Mouse (Mus musculus) limb, embryonic 13.5 days (tissue): Measurements from ENCODE around the gene Prelid1. TPM values are rescaled to one million over a fixed set of nuclear protein-coding genes. Genes with fewer than 3 reads are reported as not detected.

Source experiments
- ATAC-seq: fragments of 200-750 bp; cut with Nextera tagmentation; 2 replicates; pipeline ENCODE4 v1.8.0; 2017; ENCODE audit warnings: low read depth, moderate number of reproducible peaks, moderate TSS enrichment; ENCODE audit not compliant: low FRiP score
- H3K27ac ChIP-seq: fragments of 300-500 bp; sonication (generic); 2 replicates; pipeline ENCODE4 v1.5.1; 2015; ENCODE audit warnings: inconsistent platforms, mild to moderate bottlenecking, moderate library complexity
- H3K27me3 ChIP-seq: fragments of 300-500 bp; sonication (generic); 2 replicates; pipeline ENCODE4 v1.6.1; 2015; ENCODE audit warnings: mild to moderate bottlenecking, inconsistent platforms
- H3K36me3 ChIP-seq: fragments of 300-500 bp; sonication (generic); 2 replicates; pipeline ENCODE4 v1.6.1; 2015; ENCODE audit warnings: inconsistent platforms, mild to moderate bottlenecking, moderate library complexity
- H3K4me1 ChIP-seq: fragments of 300-500 bp; sonication (generic); 2 replicates; pipeline ENCODE4 v1.6.1; 2015; ENCODE audit warnings: inconsistent platforms
- H3K4me2 ChIP-seq: fragments of 300-500 bp; sonication (generic); replicated peaks from 2 replicates; pipeline ENCODE4 v1.6.1; 2015; ENCODE audit warnings: inconsistent platforms, mild to moderate bottlenecking, moderate library complexity
- H3K4me3 ChIP-seq: fragments of 300-500 bp; sonication (generic); 2 replicates; pipeline ENCODE4 v1.5.1; 2015; ENCODE audit warnings: moderate library complexity, mild to moderate bottlenecking, inconsistent platforms
- H3K9ac ChIP-seq: fragments of 300-500 bp; sonication (generic); 2 replicates; pipeline ENCODE4 v1.6.1; 2015; ENCODE audit warnings: mild to moderate bottlenecking, inconsistent platforms
- H3K9me3 ChIP-seq: fragments of 300-500 bp; sonication (generic); 2 replicates; pipeline ENCODE4 v1.6.1; 2016; ENCODE audit warnings: inconsistent platforms
- WGBS: fragments of 180-500 bp; shearing (Covaris S2); methylation state at CpG from one replicate; pipeline ENCODE4 v1.1.7; 2015; 5-methylcytosine and 5-hydroxymethylcytosine counted together
- polyA plus RNA-seq: library from polyadenylated mRNA; unstranded; fragments of >200 nt; fragmentation: Nextera tagmentation; extraction: Ambion mirVana; gene quantifications from 2 replicates; pipeline ENCODE4 v1.2.1, GENCODE M21; 2015

Prelid1 gene
- 371 and 378 TPM in 2 replicates for polyA plus RNA-seq

DNA sequence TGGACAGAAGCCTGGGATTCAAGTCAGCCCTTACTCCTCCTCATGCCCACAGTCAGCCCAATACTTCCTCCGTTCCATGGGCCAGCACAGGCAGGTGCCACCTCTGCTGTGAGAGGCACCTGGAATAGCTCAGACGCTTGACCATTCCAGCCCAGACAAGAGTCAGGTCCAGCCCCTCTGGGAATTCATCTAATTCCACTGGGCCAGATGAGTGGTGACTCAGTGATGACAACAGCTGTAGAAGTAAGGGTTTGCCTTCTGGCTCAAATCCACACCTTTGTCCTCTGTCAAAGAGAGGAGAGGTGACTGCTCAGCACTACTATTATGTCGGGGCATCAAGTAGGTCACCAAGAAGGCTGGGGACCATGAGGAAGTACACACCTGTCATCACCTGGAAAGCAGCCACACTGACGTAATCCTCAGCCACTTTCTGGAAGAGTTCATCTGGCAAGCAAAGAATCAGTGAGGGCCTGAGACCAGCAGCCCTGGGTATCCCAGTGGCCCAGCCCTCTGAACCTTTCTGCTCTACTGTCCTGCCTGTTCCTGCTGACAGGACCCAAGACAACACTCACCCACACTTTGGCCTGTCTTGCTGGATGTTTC is at the start of gene Prelid1:
Prelid1 (plus strand) TSS at position 570 of the 603 bp plus-strand sequence.
- no peak within 1 kb of the TSS; the same call in 1 of the 2 replicates for H3K27ac ChIP-seq

DNA sequence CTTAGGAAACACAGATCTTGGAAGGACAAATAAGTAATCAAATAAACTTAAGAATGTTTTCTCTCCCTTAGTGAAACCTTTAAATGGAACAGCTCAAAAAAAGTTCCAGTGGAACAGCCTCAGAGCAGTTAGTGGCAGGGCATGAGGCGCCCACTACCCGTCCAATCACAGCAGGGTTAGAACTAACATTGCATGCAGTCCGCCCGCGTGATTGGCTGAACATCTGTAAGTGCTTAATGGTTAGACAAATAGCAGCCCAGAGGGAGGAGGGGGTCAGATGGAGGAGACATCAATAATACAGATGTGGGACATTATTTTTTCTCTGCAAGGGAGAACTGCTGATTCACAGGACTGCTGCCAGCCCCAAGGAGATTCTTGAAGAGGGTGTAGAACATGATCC is 43.1 kb upstream of the Prelid1 start:
- H3K27ac ChIP-seq = no peak overlapping the region
- no peaks in the 10 kb centered on the region for H3K27me3 ChIP-seq
- no peak overlapping the region for H3K4me2 ChIP-seq
- H3K9me3 ChIP-seq = no peaks in the 10 kb centered on the region
- H3K4me1 ChIP-seq = no peaks in the 10 kb centered on the region
- peaks cover 71% of the 10 kb centered on the region for H3K36me3 ChIP-seq
- H3K9ac ChIP-seq = no peak overlapping the region
- 74% methylated on average over 5 of the region's 5 CpGs for WGBS
- ATAC-seq = no peak
- no peak overlapping the region for H3K4me3 ChIP-seq

More for the DNA sequence above, at the start of gene Prelid1:
- peak within 1 kb of the TSS; percentile 97 for H3K9ac ChIP-seq
- WGBS = 77% methylated on average over 4 of the region's 4 CpGs
- H3K9me3 ChIP-seq = no peaks in the 10 kb centered on the region
- peaks cover 32% of the 10 kb centered on the region for H3K4me1 ChIP-seq
- no peaks in the 10 kb centered on the region for H3K27me3 ChIP-seq
- H3K4me3 ChIP-seq = peak within 1 kb of the TSS; percentile 96
- peak within 1 kb of the TSS; percentile 88 for H3K4me2 ChIP-seq
- ATAC-seq = no peak
- peaks cover 72% of the 10 kb centered on the region for H3K36me3 ChIP-seq

DNA sequence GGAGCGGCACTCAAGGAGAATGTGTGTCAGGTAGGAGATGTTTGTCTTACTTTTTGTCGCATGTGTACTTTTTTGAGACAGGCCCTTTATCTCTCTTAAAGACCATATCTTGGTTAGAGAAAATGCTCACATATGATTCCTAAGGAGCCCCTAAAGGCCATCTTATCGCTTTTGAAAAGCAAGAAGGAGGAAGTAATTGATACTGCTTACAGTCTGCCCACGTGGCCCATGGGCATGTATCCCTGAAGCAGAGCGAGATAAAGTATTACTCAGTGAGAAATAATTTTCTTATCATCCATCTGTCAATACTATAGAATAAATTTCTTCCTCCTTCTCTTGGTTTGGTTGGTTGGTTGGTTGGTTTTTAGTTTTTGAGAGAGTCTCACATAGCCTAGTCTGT is 42.7 kb upstream of the Prelid1 start:
- no peak overlapping the region for H3K4me2 ChIP-seq
- no peak overlapping the region for H3K9ac ChIP-seq
- no peaks in the 10 kb centered on the region for H3K27me3 ChIP-seq
- H3K4me3 ChIP-seq = no peak overlapping the region
- no peaks in the 10 kb centered on the region for H3K4me1 ChIP-seq
- WGBS = 93% methylated on average over 5 of the region's 5 CpGs
- no peak overlapping the region for H3K27ac ChIP-seq
- H3K36me3 ChIP-seq = peaks cover 72% of the 10 kb centered on the region
- no peaks in the 10 kb centered on the region for H3K9me3 ChIP-seq
- no peak for ATAC-seq

DNA sequence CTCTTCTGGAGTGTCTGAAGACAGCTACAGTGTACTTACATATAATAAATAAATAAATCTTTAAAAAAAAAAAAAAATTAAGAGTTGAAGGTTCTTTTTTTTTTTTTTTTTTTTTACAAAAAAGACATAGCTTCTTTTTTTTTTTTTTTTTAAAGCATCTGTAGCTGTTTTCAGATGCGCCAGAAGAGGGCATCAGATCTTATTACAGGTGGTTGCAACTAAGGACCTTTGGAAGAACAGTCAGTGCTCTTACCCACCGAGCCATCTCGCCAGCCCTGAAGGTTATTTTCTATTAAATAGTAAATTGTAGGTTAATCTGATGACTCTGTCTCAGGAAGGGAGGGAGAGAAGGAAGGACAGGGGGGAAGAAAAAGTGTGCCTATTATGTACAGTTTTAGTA is 31.4 kb upstream of the Prelid1 start:
- Histone ChIP-seq H3K9me3 (no peaks in the 10 kb centered on the region), H3K4me2 (no peak overlapping the region)

DNA sequence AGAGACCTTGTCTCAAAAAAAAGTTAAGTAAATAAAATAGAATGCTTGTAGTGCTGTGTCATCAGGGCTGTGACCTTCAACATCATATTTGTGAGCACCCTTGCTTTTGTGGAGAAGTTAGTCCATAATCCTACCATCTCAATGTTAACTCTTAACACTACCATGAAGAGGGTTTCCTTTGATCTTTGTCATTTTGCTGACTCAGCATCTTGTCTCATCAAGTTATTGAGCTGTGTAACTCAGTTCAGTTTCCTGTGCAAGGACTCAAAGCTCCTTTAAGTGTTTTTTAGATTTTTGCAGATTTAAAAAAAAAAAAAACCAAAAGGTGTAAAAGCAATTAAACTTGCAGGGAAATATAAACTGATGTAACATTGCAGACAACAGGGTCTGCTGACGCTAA is 23.5 kb upstream of the Prelid1 start:
- Histone ChIP-seq H3K4me2 (no peak overlapping the region), H3K27me3 (no peaks in the 10 kb centered on the region), H3K9ac (no peak overlapping the region), H3K9me3 (no peaks in the 10 kb centered on the region), H3K4me3 (no peak overlapping the region), H3K4me1 (no peaks in the 10 kb centered on the region), H3K36me3 (peaks cover 92% of the 10 kb centered on the region), H3K27ac (no peak overlapping the region)
- WGBS = 87% methylated on average over 1 of the region's 1 CpGs
- ATAC-seq = no peak

More for the DNA sequence above, 31.4 kb upstream of the Prelid1 start:
- no peaks in the 10 kb centered on the region for H3K4me1 ChIP-seq
- WGBS = 81% methylated on average over 3 of the region's 3 CpGs
- H3K9ac ChIP-seq = no peak overlapping the region
- ATAC-seq = no peak
- H3K27me3 ChIP-seq = no peaks in the 10 kb centered on the region
- H3K27ac ChIP-seq = no peak overlapping the region
- no peak overlapping the region for H3K4me3 ChIP-seq
- H3K36me3 ChIP-seq = peaks cover 85% of the 10 kb centered on the region

DNA sequence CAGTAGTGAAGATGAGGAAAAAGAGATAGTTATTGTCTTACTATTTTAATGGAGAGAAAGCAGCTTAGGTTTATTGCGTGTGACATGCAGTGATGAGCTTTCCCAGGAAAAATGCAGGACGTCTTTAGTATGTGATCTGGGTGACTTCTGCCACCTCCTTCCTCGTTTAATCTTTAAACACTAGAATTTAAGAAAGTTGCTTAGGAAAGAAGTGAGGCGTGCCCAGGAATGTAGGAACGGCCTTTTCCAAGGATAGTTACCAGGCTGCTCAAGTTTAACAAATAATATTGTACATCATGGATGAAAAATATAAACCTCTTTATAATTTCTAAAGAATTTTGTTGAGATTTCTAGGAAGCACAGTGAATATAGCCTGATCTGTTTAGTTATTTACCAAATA is 19.4 kb upstream of the Prelid1 start:
- Histone ChIP-seq H3K4me1 (no peaks in the 10 kb centered on the region), H3K4me2 (no peak overlapping the region), H3K36me3 (peaks cover 91% of the 10 kb centered on the region), H3K4me3 (no peak overlapping the region), H3K27ac (no peak overlapping the region), H3K27me3 (no peaks in the 10 kb centered on the region), H3K9me3 (no peaks in the 10 kb centered on the region), H3K9ac (no peak overlapping the region)
- WGBS = 89% methylated on average over 5 of the region's 5 CpGs
- ATAC-seq = no peak

DNA sequence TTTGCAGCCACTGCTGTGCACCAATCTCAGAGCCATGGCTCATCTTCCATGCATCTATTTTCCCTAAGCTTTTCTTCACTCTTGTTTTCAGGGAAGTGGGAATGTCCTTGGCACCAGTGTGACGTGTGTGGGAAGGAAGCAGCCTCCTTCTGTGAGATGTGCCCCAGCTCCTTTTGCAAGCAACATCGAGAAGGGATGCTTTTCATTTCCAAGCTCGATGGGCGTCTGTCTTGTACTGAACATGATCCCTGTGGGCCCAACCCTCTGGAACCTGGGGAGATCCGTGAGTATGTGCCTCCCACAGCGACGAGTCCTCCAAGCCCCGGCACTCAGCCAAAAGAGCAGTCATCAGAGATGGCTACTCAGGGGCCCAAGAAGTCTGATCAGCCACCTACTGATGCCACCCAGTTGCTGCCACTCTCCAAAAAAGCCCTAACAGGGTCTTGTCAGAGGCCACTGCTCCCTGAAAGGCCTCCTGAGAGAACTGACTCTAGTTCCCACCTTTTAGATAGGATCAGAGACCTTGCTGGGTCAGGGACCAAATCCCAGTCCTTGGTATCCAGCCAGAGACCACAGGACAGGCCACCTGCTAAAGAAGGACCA is 8.2 kb upstream of the Prelid1 start:
- no peak overlapping the region for H3K4me2 ChIP-seq
- H3K4me1 ChIP-seq = no peaks in the 10 kb centered on the region
- H3K9me3 ChIP-seq = no peaks in the 10 kb centered on the region
- H3K27ac ChIP-seq = no peak overlapping the region
- H3K4me3 ChIP-seq = no peak overlapping the region
- no peak for ATAC-seq
- no peaks in the 10 kb centered on the region for H3K27me3 ChIP-seq
- WGBS = 89% methylated on average over 8 of the region's 8 CpGs
- no peak overlapping the region for H3K9ac ChIP-seq
- peaks cover 88% of the 10 kb centered on the region for H3K36me3 ChIP-seq

DNA sequence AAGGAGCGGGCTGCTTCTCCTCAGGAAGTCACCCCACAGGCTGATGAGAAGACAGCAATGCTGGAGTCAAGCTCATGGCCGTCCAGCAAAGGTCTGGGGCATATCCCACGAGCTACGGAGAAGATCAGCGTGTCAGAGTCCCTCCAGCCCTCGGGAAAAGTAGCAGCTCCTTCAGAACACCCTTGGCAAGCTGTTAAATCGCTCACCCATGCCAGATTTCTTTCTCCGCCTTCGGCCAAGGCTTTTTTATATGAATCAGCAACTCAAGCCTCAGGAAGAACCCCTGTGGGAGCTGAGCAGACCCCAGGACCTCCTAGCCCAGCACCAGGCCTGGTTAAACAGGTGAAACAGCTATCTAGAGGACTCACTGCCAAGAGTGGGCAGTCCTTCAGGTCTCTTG is 7.2 kb upstream of the Prelid1 start:
- no peaks in the 10 kb centered on the region for H3K4me1 ChIP-seq

DNA sequence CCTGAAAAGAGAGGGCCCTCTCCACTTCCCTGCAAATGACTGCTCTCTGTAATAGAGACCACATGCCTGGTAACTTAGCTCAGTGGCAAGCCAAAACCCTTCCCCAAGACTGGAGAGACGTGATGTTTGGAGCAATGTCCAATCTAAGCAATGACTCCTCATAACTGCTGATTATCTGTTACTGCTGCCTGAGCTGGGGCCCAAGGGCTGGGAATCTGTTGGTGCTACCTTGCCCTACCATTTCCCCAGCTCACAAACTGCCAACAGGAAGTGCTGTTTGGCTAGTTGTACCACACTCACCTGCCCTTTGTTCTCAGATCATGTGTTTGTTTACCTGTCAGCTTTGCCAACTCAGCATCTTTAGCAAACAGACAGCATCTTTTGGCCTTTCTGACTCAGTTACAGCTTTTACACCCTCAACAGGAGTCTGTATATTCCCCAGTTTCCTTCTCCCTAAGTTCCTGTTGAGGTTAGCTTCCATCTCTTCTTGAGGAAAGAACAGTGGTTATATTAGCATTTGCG is 5.3 kb upstream of the Prelid1 start:
- no peak overlapping the region for H3K9ac ChIP-seq
- no peak for ATAC-seq
- no peak overlapping the region for H3K4me3 ChIP-seq
- H3K36me3 ChIP-seq = peaks cover 95% of the 10 kb centered on the region
- no peaks in the 10 kb centered on the region for H3K9me3 ChIP-seq
- peaks cover 2% of the 10 kb centered on the region; the same call in 1 of the 2 replicates for H3K4me1 ChIP-seq
- H3K4me2 ChIP-seq = no peak overlapping the region
- no peaks in the 10 kb centered on the region for H3K27me3 ChIP-seq
- no peak overlapping the region for H3K27ac ChIP-seq
- 84% methylated on average over 2 of the region's 2 CpGs for WGBS

More for the DNA sequence above, 7.2 kb upstream of the Prelid1 start:
- no peaks in the 10 kb centered on the region for H3K9me3 ChIP-seq
- H3K4me2 ChIP-seq = no peak overlapping the region
- H3K36me3 ChIP-seq = peaks cover 88% of the 10 kb centered on the region
- H3K9ac ChIP-seq = no peak overlapping the region
- H3K27me3 ChIP-seq = no peaks in the 10 kb centered on the region
- no peak for ATAC-seq
- H3K4me3 ChIP-seq = no peak overlapping the region
- H3K27ac ChIP-seq = no peak overlapping the region
- WGBS = 89% methylated on average over 9 of the region's 9 CpGs

DNA sequence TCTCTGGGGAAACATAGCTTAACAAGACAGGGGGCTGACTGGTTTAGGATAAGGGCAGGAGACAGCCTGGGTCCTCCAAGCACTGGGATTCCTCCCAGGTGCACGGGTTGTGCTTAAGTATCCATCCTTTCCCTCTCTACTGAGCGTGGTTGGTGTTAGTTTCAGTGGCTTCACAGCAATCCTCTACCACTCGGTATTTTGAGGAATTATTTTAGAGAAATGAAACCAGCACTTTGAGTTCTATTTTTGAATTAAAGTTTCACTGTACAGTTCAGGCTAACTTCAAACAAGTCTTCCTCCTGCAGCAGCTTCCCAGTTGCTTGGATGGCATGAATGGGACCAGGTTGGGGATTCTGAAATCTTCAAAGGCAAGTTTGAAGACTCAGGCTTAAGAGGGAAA is 1.9 kb upstream of the Prelid1 start:
- Histone ChIP-seq H3K4me1 (peaks cover 23% of the 10 kb centered on the region), H3K36me3 (peaks cover 73% of the 10 kb centered on the region), H3K27ac (no peak overlapping the region), H3K9me3 (no peaks in the 10 kb centered on the region), H3K4me3 (no peak overlapping the region), H3K9ac (no peak overlapping the region), H3K4me2 (no peak overlapping the region), H3K27me3 (no peaks in the 10 kb centered on the region)
- WGBS = 78% methylated on average over 3 of the region's 3 CpGs
- ATAC-seq = no peak

DNA sequence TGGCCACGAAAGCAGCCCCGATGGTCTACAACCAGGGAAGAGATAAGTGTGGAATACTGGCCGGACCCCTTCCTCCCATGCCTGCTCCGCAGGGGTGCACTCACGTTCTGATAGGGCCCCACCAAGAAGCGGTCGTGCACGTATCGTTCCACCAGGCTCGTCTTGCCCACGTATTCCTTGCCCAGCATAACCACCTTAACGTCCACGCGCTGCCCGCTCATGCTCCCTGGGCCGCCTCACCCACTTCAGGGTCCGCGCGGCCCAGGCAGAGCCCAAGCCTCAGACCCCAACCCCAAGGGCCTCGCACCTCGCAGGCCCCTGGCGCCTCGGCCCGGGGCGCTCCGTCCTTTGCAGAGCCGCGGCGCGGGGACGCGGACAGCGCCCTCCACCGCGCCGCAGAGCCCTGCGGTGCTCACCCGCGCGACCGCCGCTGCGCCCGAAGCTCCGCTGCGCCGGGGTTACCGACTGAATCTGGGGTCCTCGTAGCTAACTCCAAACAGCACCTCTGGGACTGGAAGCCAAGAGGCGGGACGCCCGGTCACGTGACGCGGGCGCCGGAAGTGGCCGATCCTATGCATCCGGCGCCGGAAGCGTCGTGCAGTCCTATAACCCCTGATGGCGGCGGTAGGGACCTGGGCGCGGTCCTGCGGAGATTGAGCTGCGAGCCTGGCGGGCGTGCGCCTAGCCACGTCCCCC is 1.3 kb downstream of the Prelid1 start, which contains the start of gene Rab24:
Rab24 (minus strand) TSS at position 513 of the 696 bp plus-strand sequence.
- ATAC-seq = peak; percentile 91
- peak within 1 kb of the TSS; percentile 96 for H3K4me3 ChIP-seq
- H3K4me1 ChIP-seq = peaks cover 32% of the 10 kb centered on the region
- under 1% methylated on average over 73 of the region's 73 CpGs for WGBS
- H3K9ac ChIP-seq = peak within 1 kb of the TSS; percentile 97
- no peaks in the 10 kb centered on the region for H3K27me3 ChIP-seq
- H3K9me3 ChIP-seq = no peaks in the 10 kb centered on the region
- peaks cover 74% of the 10 kb centered on the region for H3K36me3 ChIP-seq
- peak within 1 kb of the TSS; percentile 81 for H3K27ac ChIP-seq
- H3K4me2 ChIP-seq = peak within 1 kb of the TSS; percentile 88

DNA sequence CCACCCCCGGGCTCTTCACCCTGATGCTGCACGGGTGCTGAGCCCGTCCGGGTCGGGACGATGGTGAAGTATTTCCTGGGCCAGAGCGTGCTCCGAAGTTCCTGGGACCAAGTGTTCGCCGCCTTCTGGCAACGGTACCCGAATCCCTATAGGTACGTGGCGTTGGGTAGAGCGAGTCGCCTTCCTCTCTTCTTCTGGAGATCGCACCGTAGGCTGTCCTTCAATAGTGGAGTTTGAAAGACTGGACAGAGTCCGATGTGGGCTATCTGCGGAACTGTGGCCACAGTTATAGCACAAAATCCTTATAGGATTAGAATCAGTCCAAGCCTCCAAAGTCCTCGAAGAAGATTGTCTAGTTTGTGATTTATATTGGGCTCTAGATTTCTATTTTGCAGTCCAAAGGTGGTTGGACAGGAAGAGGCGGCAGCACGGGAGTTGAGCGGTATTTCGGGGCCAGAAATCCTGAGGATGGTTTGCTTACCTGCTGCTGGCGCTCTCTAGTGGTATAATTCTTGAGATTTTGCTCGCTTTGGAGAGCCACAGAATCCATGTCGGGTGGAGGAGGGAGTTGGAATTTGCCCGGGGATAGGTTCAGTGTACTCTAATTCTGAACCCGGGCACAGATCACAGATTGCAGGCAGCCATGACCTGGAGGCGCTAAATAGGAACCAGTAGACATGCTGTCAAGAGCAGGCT is 2.0 kb downstream of the Prelid1 start:
- no peaks in the 10 kb centered on the region for H3K9me3 ChIP-seq
- H3K27ac ChIP-seq = peak overlapping the region; percentile 81
- peaks cover 36% of the 10 kb centered on the region for H3K4me1 ChIP-seq
- no peaks in the 10 kb centered on the region for H3K27me3 ChIP-seq
- H3K36me3 ChIP-seq = peaks cover 73% of the 10 kb centered on the region
- peak overlapping the region; percentile 88 for H3K4me2 ChIP-seq
- no peak for ATAC-seq
- H3K9ac ChIP-seq = peak overlapping the region; percentile 97
- peak overlapping the region; percentile 96 for H3K4me3 ChIP-seq
- under 1% methylated on average over 31 of the region's 31 CpGs for WGBS
